Mouse (Mus musculus): ENCODE results near the gene Arl15. TPM values are rescaled to one million over a fixed set of nuclear protein-coding genes. Genes with fewer than 3 reads are reported as not detected.

Arl15 gene
- polyA plus RNA-seq, 1 experiment, result 5.4 TPM

DNA sequence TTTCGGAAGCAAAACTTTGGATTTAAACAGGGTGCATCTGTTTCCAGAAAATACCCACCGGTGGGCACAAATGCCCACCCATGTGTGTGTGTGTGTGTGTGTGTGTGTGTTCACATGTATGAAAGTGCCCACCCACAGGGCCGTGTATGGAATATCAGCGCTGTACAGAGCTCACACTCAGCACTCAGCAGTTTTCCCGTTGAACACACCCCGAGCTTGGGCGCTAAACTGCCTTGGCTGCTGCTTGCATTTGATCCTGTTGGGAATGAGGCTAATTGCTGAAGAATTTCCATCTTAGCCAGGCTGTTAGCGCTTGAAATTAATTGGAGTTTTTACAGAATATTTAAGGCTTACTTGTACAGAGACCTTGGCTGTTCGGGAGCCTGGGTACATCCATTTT, 282.9 kb downstream of the Arl15 start:
- H3K4me1 ChIP-seq (ENCODE audit: control insufficient read depth, insufficient read depth, low read length), result no peaks in the 10 kb centered on the region
- 87% methylated on average over 9 of the region's 9 CpGs for WGBS
- H3K27ac ChIP-seq (ENCODE audit: control insufficient read depth, insufficient read depth, low read depth, low read length, poor library complexity), result no peak overlapping the region
- TF ChIP-seq CTCF (IDR thresholded peaks at IDR 0.05; ENCODE audit: control insufficient read depth, insufficient read depth, low read length) (no peak), POLR2A (IDR thresholded peaks at IDR 0.05; ENCODE audit: borderline replicate concordance, control insufficient read depth, low read depth, low read length) (no peak)
- H3K4me3 ChIP-seq (replicated peaks; ENCODE audit: control insufficient read depth, low read depth, low read length), result no peak overlapping the region

DNA sequence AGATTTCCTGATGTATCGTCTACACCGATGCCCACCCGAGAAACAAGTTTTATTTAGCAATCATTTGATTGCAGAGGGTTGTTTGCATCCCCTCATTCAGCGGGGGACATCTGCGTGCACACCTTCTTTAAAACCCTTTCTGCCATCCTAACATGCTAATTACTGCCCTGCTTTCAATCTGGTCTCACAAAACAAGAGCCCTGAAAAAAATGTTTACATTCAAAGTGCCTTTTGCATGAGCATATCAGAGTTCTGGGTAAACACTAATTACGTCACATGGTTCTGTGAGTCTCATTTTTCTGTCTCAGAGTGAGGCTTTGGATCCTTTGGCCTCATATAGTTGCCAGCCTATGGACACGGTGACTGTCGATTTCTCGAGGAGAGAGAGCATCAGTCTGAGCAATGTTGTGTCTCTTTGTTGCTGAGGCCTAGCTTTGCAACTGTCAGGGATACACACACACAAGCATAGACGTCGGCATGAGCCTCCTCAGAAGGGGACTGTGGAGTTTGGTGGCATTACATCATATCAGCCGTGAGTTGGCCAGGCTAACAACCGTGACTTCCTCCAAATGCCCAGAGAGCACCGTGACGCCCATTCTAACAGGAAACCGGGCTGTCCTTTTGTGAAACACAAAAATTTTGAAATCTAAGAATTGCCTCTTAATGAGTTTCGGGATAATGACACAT, 283.4 kb downstream of the Arl15 start:
- WGBS, result 40% methylated on average over 17 of the region's 17 CpGs
- TF ChIP-seq CTCF (IDR thresholded peaks at IDR 0.05; ENCODE audit: control insufficient read depth, insufficient read depth, low read length), result no peak
- TF ChIP-seq POLR2A (IDR thresholded peaks at IDR 0.05; ENCODE audit: borderline replicate concordance, control insufficient read depth, low read depth, low read length), result no peak
- H3K4me1 ChIP-seq (ENCODE audit: control insufficient read depth, insufficient read depth, low read length), result no peaks in the 10 kb centered on the region
- H3K4me3 ChIP-seq (replicated peaks; ENCODE audit: control insufficient read depth, low read depth, low read length), result no peak overlapping the region
- H3K27ac ChIP-seq (ENCODE audit: control insufficient read depth, insufficient read depth, low read depth, low read length, poor library complexity), result no peak overlapping the region

DNA sequence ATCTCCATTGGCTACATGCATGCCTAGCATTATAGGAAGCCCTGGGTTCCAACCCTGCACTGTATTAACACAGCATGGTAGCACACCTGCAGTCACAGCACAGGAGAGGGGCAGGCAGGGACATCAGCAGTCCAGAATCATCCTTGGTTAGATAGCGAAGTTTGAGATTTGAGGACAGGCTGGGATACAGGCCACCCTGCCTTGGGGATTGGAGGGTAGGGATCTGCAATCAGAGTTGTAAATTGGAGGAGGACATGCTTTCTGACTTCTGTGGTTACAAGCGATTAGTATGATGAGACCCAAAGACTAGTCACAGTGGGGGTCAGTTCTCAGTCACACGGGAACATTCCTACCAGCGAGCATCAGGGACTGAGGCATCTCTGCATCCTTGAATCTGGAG, 284.5 kb downstream of the Arl15 start:
- Histone ChIP-seq H3K4me1 (ENCODE audit: control insufficient read depth, insufficient read depth, low read length) (no peaks in the 10 kb centered on the region), H3K27ac (ENCODE audit: control insufficient read depth, insufficient read depth, low read depth, low read length, poor library complexity) (no peak overlapping the region), H3K4me3 (replicated peaks; ENCODE audit: control insufficient read depth, low read depth, low read length) (no peak overlapping the region)
- TF ChIP-seq CTCF (IDR thresholded peaks at IDR 0.05; ENCODE audit: control insufficient read depth, insufficient read depth, low read length) (no peak), POLR2A (IDR thresholded peaks at IDR 0.05; ENCODE audit: borderline replicate concordance, control insufficient read depth, low read depth, low read length) (no peak)
- 84% methylated on average over 4 of the region's 4 CpGs for WGBS

DNA sequence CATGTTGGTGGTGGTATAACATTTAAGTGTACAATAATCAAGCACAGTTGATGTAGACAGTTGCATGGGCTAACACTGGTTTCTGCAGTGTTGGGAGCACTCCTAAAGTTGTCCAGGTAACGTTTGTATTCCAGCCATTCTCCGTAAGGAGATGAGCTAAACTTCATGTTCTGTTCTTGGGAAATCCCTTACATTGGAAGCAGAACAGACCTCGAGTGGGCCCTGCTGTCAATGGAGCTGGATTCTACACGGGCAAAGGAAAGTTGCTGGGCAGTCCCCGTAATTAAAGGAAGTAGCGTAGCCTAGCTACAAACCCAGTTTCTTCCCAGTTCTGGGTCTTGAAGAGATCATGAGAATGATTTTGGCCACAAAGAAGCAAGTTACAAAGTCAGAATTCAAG, 285.4 kb downstream of the Arl15 start:
- Histone ChIP-seq H3K4me1 (ENCODE audit: control insufficient read depth, insufficient read depth, low read length) (no peaks in the 10 kb centered on the region), H3K27ac (ENCODE audit: control insufficient read depth, insufficient read depth, low read depth, low read length, poor library complexity) (no peak overlapping the region), H3K4me3 (replicated peaks; ENCODE audit: control insufficient read depth, low read depth, low read length) (no peak overlapping the region)
- 73% methylated on average over 6 of the region's 6 CpGs for WGBS
- no peak for TF ChIP-seq POLR2A (IDR thresholded peaks at IDR 0.05; ENCODE audit: borderline replicate concordance, control insufficient read depth, low read depth, low read length)
- TF ChIP-seq CTCF (IDR thresholded peaks at IDR 0.05; ENCODE audit: control insufficient read depth, insufficient read depth, low read length), result no peak

DNA sequence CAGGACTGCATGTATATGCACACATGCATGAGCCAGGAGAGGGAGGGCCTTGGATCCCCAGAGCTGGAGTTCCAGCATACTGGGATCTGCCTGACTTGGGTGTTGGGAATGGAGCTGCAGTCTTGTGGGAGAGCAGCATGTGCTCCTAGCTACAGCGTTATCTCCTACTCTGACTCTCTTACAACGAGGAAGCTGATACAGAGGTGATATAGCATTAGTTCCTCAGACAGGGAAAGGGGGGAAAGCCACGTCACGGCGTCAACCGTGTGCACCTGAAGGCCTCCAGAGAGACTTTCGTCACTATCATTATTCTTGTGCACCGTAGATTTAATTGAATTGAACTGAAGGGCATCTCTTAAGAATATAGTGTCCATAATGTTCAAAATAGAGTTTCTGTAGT, 286.2 kb downstream of the Arl15 start:
- H3K4me1 ChIP-seq (ENCODE audit: control insufficient read depth, insufficient read depth, low read length), result no peaks in the 10 kb centered on the region
- no peak overlapping the region for H3K4me3 ChIP-seq (replicated peaks; ENCODE audit: control insufficient read depth, low read depth, low read length)
- TF ChIP-seq CTCF (IDR thresholded peaks at IDR 0.05; ENCODE audit: control insufficient read depth, insufficient read depth, low read length), result no peak
- no peak for TF ChIP-seq POLR2A (IDR thresholded peaks at IDR 0.05; ENCODE audit: borderline replicate concordance, control insufficient read depth, low read depth, low read length)
- 86% methylated on average over 8 of the region's 8 CpGs for WGBS
- H3K27ac ChIP-seq (ENCODE audit: control insufficient read depth, insufficient read depth, low read depth, low read length, poor library complexity), result no peak overlapping the region

DNA sequence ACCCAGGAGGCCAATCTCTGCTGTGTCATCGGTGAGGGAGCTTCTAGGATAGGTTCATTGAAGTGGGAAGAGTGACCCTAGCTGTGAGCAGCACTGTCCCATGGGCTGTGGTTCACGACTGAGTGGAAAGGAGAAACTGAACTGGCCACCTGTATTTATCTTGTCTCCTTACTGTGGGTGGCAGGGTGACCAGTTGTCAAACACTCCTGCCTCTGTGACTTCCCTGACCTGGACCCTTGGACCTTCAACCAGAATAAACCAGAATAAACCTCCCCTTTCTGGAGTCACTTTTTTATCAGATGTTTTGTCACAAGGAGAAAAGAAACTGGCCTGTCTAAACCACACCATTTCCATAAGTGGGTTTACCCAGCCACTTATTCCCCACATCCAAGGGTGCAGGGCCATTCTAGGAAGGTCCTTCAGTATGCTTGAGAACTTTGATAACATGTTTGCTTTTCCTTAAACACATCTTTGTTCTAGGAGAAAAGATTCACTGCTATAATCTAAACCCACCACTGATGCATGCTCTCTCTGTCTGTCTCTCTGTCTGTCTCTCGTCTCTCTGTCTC, 289.3 kb downstream of the Arl15 start:
- H3K4me1 ChIP-seq (ENCODE audit: control insufficient read depth, insufficient read depth, low read length), result no peaks in the 10 kb centered on the region; the same call in 1 of the 2 replicates
- WGBS, result 79% methylated on average over 3 of the region's 3 CpGs
- H3K27ac ChIP-seq (ENCODE audit: control insufficient read depth, insufficient read depth, low read depth, low read length, poor library complexity), result no peak overlapping the region
- no peak overlapping the region for H3K4me3 ChIP-seq (replicated peaks; ENCODE audit: control insufficient read depth, low read depth, low read length)
- no peak for TF ChIP-seq POLR2A (IDR thresholded peaks at IDR 0.05; ENCODE audit: borderline replicate concordance, control insufficient read depth, low read depth, low read length)
- no peak for TF ChIP-seq CTCF (IDR thresholded peaks at IDR 0.05; ENCODE audit: control insufficient read depth, insufficient read depth, low read length)

DNA sequence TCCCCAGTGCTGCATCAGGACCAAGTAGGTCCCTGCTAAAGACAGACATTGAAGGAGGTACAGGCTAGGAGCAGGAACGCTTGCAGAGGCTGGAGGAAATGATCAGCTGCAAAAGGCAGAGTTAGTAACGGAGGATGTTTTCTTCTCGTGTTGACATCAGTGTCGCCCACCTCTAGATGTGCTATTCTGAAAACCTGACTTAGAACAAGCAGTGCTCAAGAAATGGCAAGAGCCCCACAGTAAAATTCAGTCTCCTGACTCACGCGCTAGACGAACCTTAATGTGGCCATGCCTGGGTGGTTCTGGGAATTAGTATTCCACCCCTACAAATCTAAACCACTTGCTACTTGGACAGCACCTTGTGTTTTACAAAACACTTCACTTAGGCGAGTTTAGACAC, 291.1 kb downstream of the Arl15 start:
- no peaks in the 10 kb centered on the region; the same call in 1 of the 2 replicates for H3K4me1 ChIP-seq (ENCODE audit: control insufficient read depth, insufficient read depth, low read length)
- TF ChIP-seq POLR2A (IDR thresholded peaks at IDR 0.05; ENCODE audit: borderline replicate concordance, control insufficient read depth, low read depth, low read length) (no peak), CTCF (IDR thresholded peaks at IDR 0.05; ENCODE audit: control insufficient read depth, insufficient read depth, low read length) (no peak)
- no peak overlapping the region for H3K4me3 ChIP-seq (replicated peaks; ENCODE audit: control insufficient read depth, low read depth, low read length)
- 90% methylated on average over 8 of the region's 8 CpGs for WGBS
- H3K27ac ChIP-seq (ENCODE audit: control insufficient read depth, insufficient read depth, low read depth, low read length, poor library complexity), result no peak overlapping the region

DNA sequence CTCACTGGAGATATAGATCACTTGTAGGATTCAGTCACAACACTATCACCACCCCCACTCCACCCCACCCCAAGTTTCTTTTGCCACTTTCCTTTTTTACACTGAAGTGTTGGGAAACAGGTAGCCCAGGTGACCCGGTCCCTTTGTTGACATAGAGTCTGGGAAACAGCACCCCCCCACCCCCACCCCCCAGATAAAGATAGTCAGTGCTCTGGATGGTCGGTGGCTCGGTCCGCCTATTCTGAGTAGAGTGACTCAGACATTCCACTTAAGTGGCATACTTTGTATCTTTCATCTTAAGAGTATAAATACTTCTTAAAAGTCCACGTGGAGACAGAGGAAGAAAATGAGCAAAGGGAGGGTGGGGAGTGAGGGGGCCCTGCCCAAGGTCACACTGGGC, 292.0 kb downstream of the Arl15 start:
- TF ChIP-seq POLR2A (IDR thresholded peaks at IDR 0.05; ENCODE audit: borderline replicate concordance, control insufficient read depth, low read depth, low read length), result no peak
- 74% methylated on average over 5 of the region's 5 CpGs for WGBS
- Histone ChIP-seq H3K27ac (ENCODE audit: control insufficient read depth, insufficient read depth, low read depth, low read length, poor library complexity) (no peak overlapping the region), H3K4me3 (replicated peaks; ENCODE audit: control insufficient read depth, low read depth, low read length) (no peak overlapping the region), H3K4me1 (ENCODE audit: control insufficient read depth, insufficient read depth, low read length) (no peaks in the 10 kb centered on the region; the same call in 1 of the 2 replicates)

Data from bone marrow, adult 2 months (tissue).